Mouse (Mus musculus) thymus, adult 2 months (tissue): ENCODE measurements around the gene Serpina1e. TPM values are rescaled to one million over a fixed set of nuclear protein-coding genes. Genes with fewer than 3 reads are reported as not detected.
"Not testable (repeated sequence)": the region's sequence is repeated elsewhere in the genome, so short reads cannot be mapped to it uniquely, and the experiment has no call there.

Experiments used
- DNase-seq: peaks from one replicate; pipeline ENCODE4 v3.0.0; 2021
- H3K27ac ChIP-seq: fragments of 200-500 bp; 2 replicates; pipeline ENCODE4 v1.5.1; 2012; ENCODE audit warnings: low read length, control low read depth; ENCODE audit not compliant: control insufficient read depth, insufficient read depth
- H3K27me3 ChIP-seq: fragments of 200-500 bp; 2 replicates; pipeline ENCODE4 v1.6.1; 2012; ENCODE audit warnings: mild to moderate bottlenecking, low read length, moderate library complexity, mixed read lengths; ENCODE audit not compliant: control insufficient read depth, insufficient read depth
- H3K36me3 ChIP-seq: fragments of 200-500 bp; 2 replicates; pipeline ENCODE4 v1.6.1; 2012; ENCODE audit warnings: mild to moderate bottlenecking, low read length, moderate library complexity; ENCODE audit not compliant: control insufficient read depth, insufficient read depth
- H3K4me1 ChIP-seq: fragments of 200-500 bp; replicated peaks from 2 replicates; pipeline ENCODE4 v1.6.1; 2012; ENCODE audit warnings: low read length; ENCODE audit not compliant: control insufficient read depth, insufficient read depth
- H3K4me3 ChIP-seq: fragments of 200-500 bp; 2 replicates; pipeline ENCODE4 v1.5.1; 2012; ENCODE audit warnings: mild to moderate bottlenecking, low read length, control low read depth, moderate library complexity; ENCODE audit not compliant: control insufficient read depth, insufficient read depth
- CTCF ChIP-seq: fragments of 200-500 bp; IDR thresholded peaks from 2 replicates; pipeline ENCODE4 v1.5.1; 2012; ENCODE audit warnings: mild to moderate bottlenecking, control low read depth, low read length, moderate library complexity, borderline replicate concordance; ENCODE audit not compliant: control insufficient read depth, poor library complexity, insufficient read depth; ENCODE audit errors: extremely low read depth
- POLR2A ChIP-seq: fragments of 200-500 bp; IDR thresholded peaks from 2 replicates; pipeline ENCODE4 v1.6.1; 2012; ENCODE audit warnings: mild to moderate bottlenecking, low read length, control low read depth, moderate library complexity; ENCODE audit not compliant: control insufficient read depth, poor library complexity, insufficient read depth; ENCODE audit errors: extremely low read depth
- WGBS: fragments of 180-500 bp; shearing (Covaris S2); methylation state at CpG from one replicate; pipeline ENCODE4 v1.1.7; 2018; 5-methylcytosine and 5-hydroxymethylcytosine counted together
- polyA plus RNA-seq: library from polyadenylated mRNA; depleted of rRNA; stranded (reverse); fragments of >200 nt; gene quantifications from 2 replicates; pipeline ENCODE4 v1.2.3, GENCODE M21; 2012

The Serpina1e gene
- polyA plus RNA-seq, 1 experiment: 0.09 TPM

- 94% methylated on average over 9 of the region's 9 CpGs for WGBS
- no peaks in the 10 kb centered on the region for H3K4me1 ChIP-seq
- H3K4me3 ChIP-seq: no peak overlapping the region
- no peak for DNase-seq
- no peaks in the 10 kb centered on the region for H3K27me3 ChIP-seq
- H3K36me3 ChIP-seq: no peaks in the 10 kb centered on the region
- no peak for TF ChIP-seq CTCF
- TF ChIP-seq POLR2A: no peak
- no peak overlapping the region for H3K27ac ChIP-seq
Observed at GRCm38 (mm10) chr12:103969577-103970116, 10.9 kb upstream of the Serpina1e start.

GRCm38 (mm10) chr12:103966761-103967160 is 8.0 kb upstream of the Serpina1e start:
- Histone ChIP-seq H3K36me3 (no peaks in the 10 kb centered on the region), H3K4me1 (no peaks in the 10 kb centered on the region), H3K4me3 (no peak overlapping the region), H3K27me3 (no peaks in the 10 kb centered on the region), H3K27ac (no peak overlapping the region)
- TF ChIP-seq CTCF (no peak), POLR2A (no peak)
- DNase-seq: no peak
- WGBS: 72% methylated on average over 3 of the region's 3 CpGs

GRCm38 (mm10) chr12:103963288-103963687 is 4.5 kb upstream of the Serpina1e start:
- Histone ChIP-seq H3K36me3 (no peaks in the 10 kb centered on the region), H3K4me1 (no peaks in the 10 kb centered on the region), H3K4me3 (no peak overlapping the region), H3K27me3 (no peaks in the 10 kb centered on the region), H3K27ac (no peak overlapping the region)
- 90% methylated on average over 4 of the region's 4 CpGs for WGBS
- TF ChIP-seq CTCF (no peak), POLR2A (no peak)
- DNase-seq: no peak

DNA sequence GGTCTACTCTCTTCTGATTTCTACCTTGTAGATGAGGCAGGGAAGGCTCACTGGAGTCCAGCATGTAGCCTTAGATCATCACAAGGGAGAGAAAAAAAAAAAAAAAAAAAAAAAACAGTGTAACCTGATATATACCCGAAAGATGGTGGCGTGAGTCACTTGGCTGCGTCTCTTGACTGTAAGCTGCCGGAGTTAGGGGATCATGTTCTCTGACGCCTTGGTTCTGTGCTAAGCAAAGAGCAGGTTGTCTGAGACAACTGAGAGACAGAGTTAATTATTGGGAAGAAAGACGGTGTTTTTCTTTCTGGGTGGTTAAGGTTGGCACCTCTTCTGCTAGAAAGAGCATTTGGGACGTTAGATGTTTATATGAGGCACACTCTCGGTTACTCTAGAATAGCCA is 4.1 kb upstream of the Serpina1e start:
- H3K4me3 ChIP-seq: no peak overlapping the region
- 92% methylated on average over 8 of the region's 8 CpGs for WGBS
- H3K36me3 ChIP-seq: no peaks in the 10 kb centered on the region
- no peak overlapping the region for H3K27ac ChIP-seq
- H3K4me1 ChIP-seq: no peaks in the 10 kb centered on the region
- no peak for DNase-seq
- TF ChIP-seq CTCF (no peak), POLR2A (no peak)
- no peaks in the 10 kb centered on the region for H3K27me3 ChIP-seq

GRCm38 (mm10) chr12:103962337-103962736 is 3.6 kb upstream of the Serpina1e start:
- 81% methylated on average over 5 of the region's 5 CpGs for WGBS
- no peak overlapping the region for H3K27ac ChIP-seq

GRCm38 (mm10) chr12:103961716-103962115 is 2.9 kb upstream of the Serpina1e start:
- H3K27ac ChIP-seq: no peak overlapping the region
- WGBS: 97% methylated on average over 1 of the region's 1 CpGs
- H3K4me3 ChIP-seq: no peak overlapping the region
- no peaks in the 10 kb centered on the region for H3K4me1 ChIP-seq
- DNase-seq: no peak
- no peaks in the 10 kb centered on the region for H3K27me3 ChIP-seq
- TF ChIP-seq CTCF (no peak), POLR2A (no peak)
- no peaks in the 10 kb centered on the region for H3K36me3 ChIP-seq

More at GRCm38 (mm10) chr12:103962337-103962736, 3.6 kb upstream of the Serpina1e start:
- TF ChIP-seq POLR2A (no peak), CTCF (no peak)
- no peak for DNase-seq
- no peaks in the 10 kb centered on the region for H3K27me3 ChIP-seq
- H3K36me3 ChIP-seq: no peaks in the 10 kb centered on the region
- no peaks in the 10 kb centered on the region for H3K4me1 ChIP-seq
- H3K4me3 ChIP-seq: no peak overlapping the region

DNA sequence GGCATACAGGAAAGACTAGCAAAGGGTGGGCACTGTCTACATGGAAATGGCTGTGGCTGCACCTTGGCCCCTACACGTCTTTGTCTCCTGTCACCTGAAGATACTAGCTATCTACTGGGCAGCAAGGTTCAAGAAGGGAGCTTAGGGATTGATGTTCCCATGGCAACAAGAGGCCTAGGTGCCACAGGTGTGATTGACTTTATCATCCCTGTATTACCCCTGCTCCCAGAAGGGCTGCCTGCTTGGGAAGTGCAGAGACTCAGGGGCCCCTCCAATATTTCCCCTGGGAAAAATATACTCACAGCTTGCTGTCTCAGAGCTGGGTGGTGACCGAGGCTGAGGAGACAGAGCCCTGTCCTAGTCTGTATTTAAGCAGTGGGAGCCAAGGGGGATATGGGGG is 2.2 kb downstream of the Serpina1e start:
- not testable (repeated sequence) for H3K27me3 ChIP-seq, H3K4me3 ChIP-seq, H3K36me3 ChIP-seq, H3K27ac ChIP-seq, DNase-seq, H3K4me1 ChIP-seq
- 94% methylated on average over 2 of the region's 2 CpGs for WGBS

- not testable (repeated sequence) for H3K4me1 ChIP-seq, H3K27me3 ChIP-seq, H3K4me3 ChIP-seq, DNase-seq, H3K36me3 ChIP-seq, H3K27ac ChIP-seq
- WGBS: 89% methylated on average over 3 of the region's 3 CpGs
Observed at GRCm38 (mm10) chr12:103952972-103953371, 5.8 kb downstream of the Serpina1e start.
